Mouse (Mus musculus): ENCODE measurements around the gene Vegfa. TPM values are rescaled to one million over a fixed set of nuclear protein-coding genes. Genes with fewer than 3 reads are reported as not detected.

Gene Vegfa
- polyA plus RNA-seq, 1 experiment from 2014 or later: 4.7 TPM

- Histone ChIP-seq H3K4me3 (ENCODE audit: low read depth, low read length) (peak overlapping the region; percentile 85), H3K9me3 (ENCODE audit: control insufficient read depth, low read length) (no peaks in the 10 kb centered on the region), H3K4me2 (ENCODE audit: low read depth, low read length) (peak overlapping the region; percentile 72), H3K9ac (ENCODE audit: low read depth, low read length) (0 out of 2 replicates have a peak overlapping the region, but pooled peaks have one; percentile 9), H3K27me3 (replicated peaks; ENCODE audit: control insufficient read depth, insufficient read depth, low read length) (no peaks in the 10 kb centered on the region), H3K27ac (replicated peaks; ENCODE audit: low read depth, low read length) (0 out of 2 replicates have a peak overlapping the region, but pooled peaks have one; percentile 42), H3K36me3 (ENCODE audit: control insufficient read depth, insufficient read depth, low read length) (no peaks in the 10 kb centered on the region), H3K4me1 (ENCODE audit: control insufficient read depth, insufficient read depth, low read length) (peaks cover 25% of the 10 kb centered on the region)
- no peak for DNase-seq (ENCODE audit: low spot score)
- 31% methylated on average over 6 of the region's 6 CpGs for WGBS
- no peak for ATAC-seq (ENCODE audit: low read depth)
These were observed 953 bp upstream of the Vegfa start for GRCm38 (mm10) chr17:46033122-46033521.

GRCm38 (mm10) chr17:46031621-46032211 lies 453 bp downstream of the Vegfa start:
- under 1% methylated on average over 32 of the region's 50 CpGs for WGBS
- H3K4me1 ChIP-seq (ENCODE audit: control insufficient read depth, insufficient read depth, low read length): peaks cover 39% of the 10 kb centered on the region
- peak overlapping the region; percentile 85 for H3K4me3 ChIP-seq (ENCODE audit: low read depth, low read length)
- 0 out of 2 replicates have a peak, but pooled peaks cover 4% of the 10 kb centered on the region for H3K36me3 ChIP-seq (ENCODE audit: control insufficient read depth, insufficient read depth, low read length)
- DNase-seq (ENCODE audit: low spot score): peak; percentile 45
- H3K27me3 ChIP-seq (replicated peaks; ENCODE audit: control insufficient read depth, insufficient read depth, low read length): no peaks in the 10 kb centered on the region
- H3K9me3 ChIP-seq (ENCODE audit: control insufficient read depth, low read length): no peaks in the 10 kb centered on the region
- H3K27ac ChIP-seq (replicated peaks; ENCODE audit: low read depth, low read length): peak overlapping the region; percentile 98
- no peak for ATAC-seq (ENCODE audit: low read depth)
- peak overlapping the region; percentile 97 for H3K9ac ChIP-seq (ENCODE audit: low read depth, low read length)
- peak overlapping the region; percentile 72 for H3K4me2 ChIP-seq (ENCODE audit: low read depth, low read length)

GRCm38 (mm10) chr17:46030731-46031620 lies 1.2 kb downstream of the Vegfa start:
- H3K4me2 ChIP-seq (ENCODE audit: low read depth, low read length): peak overlapping the region; percentile 72
- DNase-seq (ENCODE audit: low spot score) (peak; percentile 91), ATAC-seq (ENCODE audit: low read depth) (peak; percentile 69)
- peak overlapping the region; percentile 98 for H3K27ac ChIP-seq (replicated peaks; ENCODE audit: low read depth, low read length)
- peak overlapping the region; percentile 85 for H3K4me3 ChIP-seq (ENCODE audit: low read depth, low read length)
- peaks cover 39% of the 10 kb centered on the region for H3K4me1 ChIP-seq (ENCODE audit: control insufficient read depth, insufficient read depth, low read length)
- peak overlapping the region; percentile 97 for H3K9ac ChIP-seq (ENCODE audit: low read depth, low read length)
- H3K36me3 ChIP-seq (ENCODE audit: control insufficient read depth, insufficient read depth, low read length): peaks cover 10% of the 10 kb centered on the region; the same call in 1 of the 2 replicates
- H3K9me3 ChIP-seq (ENCODE audit: control insufficient read depth, low read length): no peaks in the 10 kb centered on the region
- no peaks in the 10 kb centered on the region for H3K27me3 ChIP-seq (replicated peaks; ENCODE audit: control insufficient read depth, insufficient read depth, low read length)
- WGBS: 17% methylated on average over 3 of the region's 92 CpGs

- peaks cover 17% of the 10 kb centered on the region for H3K36me3 ChIP-seq (ENCODE audit: control insufficient read depth, insufficient read depth, low read length)
- H3K9me3 ChIP-seq (ENCODE audit: control insufficient read depth, low read length): no peaks in the 10 kb centered on the region
- peak overlapping the region; percentile 72 for H3K4me2 ChIP-seq (ENCODE audit: low read depth, low read length)
- WGBS: 0% methylated on average over 8 of the region's 43 CpGs
- DNase-seq (ENCODE audit: low spot score) (peak; percentile 44), ATAC-seq (ENCODE audit: low read depth) (no peak)
- H3K27me3 ChIP-seq (replicated peaks; ENCODE audit: control insufficient read depth, insufficient read depth, low read length): no peaks in the 10 kb centered on the region
- H3K4me3 ChIP-seq (ENCODE audit: low read depth, low read length): peak overlapping the region; percentile 85
- H3K4me1 ChIP-seq (ENCODE audit: control insufficient read depth, insufficient read depth, low read length): peaks cover 39% of the 10 kb centered on the region
- peak overlapping the region; percentile 97 for H3K9ac ChIP-seq (ENCODE audit: low read depth, low read length)
- H3K27ac ChIP-seq (replicated peaks; ENCODE audit: low read depth, low read length): peak overlapping the region; percentile 98
These were observed 1.8 kb downstream of the Vegfa start for GRCm38 (mm10) chr17:46030323-46030730.

- peak overlapping the region; percentile 97 for H3K9ac ChIP-seq (ENCODE audit: low read depth, low read length)
- peak overlapping the region; percentile 85 for H3K4me3 ChIP-seq (ENCODE audit: low read depth, low read length)
- peak overlapping the region; percentile 72 for H3K4me2 ChIP-seq (ENCODE audit: low read depth, low read length)
- H3K27ac ChIP-seq (replicated peaks; ENCODE audit: low read depth, low read length): peak overlapping the region; percentile 98
- peaks cover 39% of the 10 kb centered on the region for H3K4me1 ChIP-seq (ENCODE audit: control insufficient read depth, insufficient read depth, low read length)
- no peaks in the 10 kb centered on the region for H3K9me3 ChIP-seq (ENCODE audit: control insufficient read depth, low read length)
- ATAC-seq (ENCODE audit: low read depth): no peak
- H3K36me3 ChIP-seq (ENCODE audit: control insufficient read depth, insufficient read depth, low read length): peaks cover 23% of the 10 kb centered on the region
- WGBS: 8% methylated on average over 7 of the region's 7 CpGs
- no peaks in the 10 kb centered on the region for H3K27me3 ChIP-seq (replicated peaks; ENCODE audit: control insufficient read depth, insufficient read depth, low read length)
- no peak for DNase-seq (ENCODE audit: low spot score)
These were observed 2.5 kb downstream of the Vegfa start for GRCm38 (mm10) chr17:46029554-46030207.

GRCm38 (mm10) chr17:46029052-46029553 lies 3.1 kb downstream of the Vegfa start:
- ATAC-seq (ENCODE audit: low read depth) (no peak), DNase-seq (ENCODE audit: low spot score) (no peak)
- H3K4me1 ChIP-seq (ENCODE audit: control insufficient read depth, insufficient read depth, low read length): peaks cover 39% of the 10 kb centered on the region
- peaks cover 29% of the 10 kb centered on the region for H3K36me3 ChIP-seq (ENCODE audit: control insufficient read depth, insufficient read depth, low read length)
- WGBS: 25% methylated on average over 2 of the region's 2 CpGs
- peak overlapping the region; percentile 72 for H3K4me2 ChIP-seq (ENCODE audit: low read depth, low read length)
- no peaks in the 10 kb centered on the region for H3K27me3 ChIP-seq (replicated peaks; ENCODE audit: control insufficient read depth, insufficient read depth, low read length)
- peak overlapping the region; percentile 98; the same call in 1 of the 2 replicates for H3K27ac ChIP-seq (replicated peaks; ENCODE audit: low read depth, low read length)
- peak overlapping the region; percentile 97 for H3K9ac ChIP-seq (ENCODE audit: low read depth, low read length)
- H3K9me3 ChIP-seq (ENCODE audit: control insufficient read depth, low read length): no peaks in the 10 kb centered on the region
- H3K4me3 ChIP-seq (ENCODE audit: low read depth, low read length): peak overlapping the region; percentile 85

- H3K4me1 ChIP-seq (ENCODE audit: control insufficient read depth, insufficient read depth, low read length): peaks cover 33% of the 10 kb centered on the region
- H3K4me2 ChIP-seq (ENCODE audit: low read depth, low read length): peak overlapping the region; percentile 72
- H3K27me3 ChIP-seq (replicated peaks; ENCODE audit: control insufficient read depth, insufficient read depth, low read length): no peaks in the 10 kb centered on the region
- ATAC-seq (ENCODE audit: low read depth) (no peak), DNase-seq (ENCODE audit: low spot score) (peak; percentile 11)
- H3K36me3 ChIP-seq (ENCODE audit: control insufficient read depth, insufficient read depth, low read length): peaks cover 36% of the 10 kb centered on the region
- H3K27ac ChIP-seq (replicated peaks; ENCODE audit: low read depth, low read length): peak overlapping the region; percentile 87
- 17% methylated on average over 15 of the region's 15 CpGs for WGBS
- peak overlapping the region; percentile 97 for H3K9ac ChIP-seq (ENCODE audit: low read depth, low read length)
- H3K9me3 ChIP-seq (ENCODE audit: control insufficient read depth, low read length): no peaks in the 10 kb centered on the region
- H3K4me3 ChIP-seq (ENCODE audit: low read depth, low read length): peak overlapping the region; percentile 85
These were observed 3.7 kb downstream of the Vegfa start for GRCm38 (mm10) chr17:46028210-46029051.
